Mouse (Mus musculus) midbrain, embryonic 13.5 days (tissue): Measurements from ENCODE around the gene Atp2a1. TPM values are rescaled to one million over a fixed set of nuclear protein-coding genes. Genes with fewer than 3 reads are reported as not detected.
A peak's percentile ranks its signal among the peaks of the same experiment; 100 is the strongest.

Source experiments
- ATAC-seq: fragments of 200-750 bp; cut with Nextera tagmentation; 2 replicates; pipeline ENCODE4 v1.8.0; 2017; ENCODE audit warnings: mild to moderate bottlenecking, moderate TSS enrichment, moderate library complexity
- H3K27ac ChIP-seq: fragments of 300-500 bp; sonication (generic); 2 replicates; pipeline ENCODE4 v1.5.1; 2015; ENCODE audit warnings: inconsistent platforms, mild to moderate bottlenecking, moderate library complexity
- H3K27me3 ChIP-seq: fragments of 300-500 bp; sonication (generic); 2 replicates; pipeline ENCODE4 v1.6.1; 2015; ENCODE audit warnings: mild to moderate bottlenecking, inconsistent platforms
- H3K36me3 ChIP-seq: fragments of 300-500 bp; sonication (generic); 2 replicates; pipeline ENCODE4 v1.6.1; 2015; ENCODE audit warnings: mild to moderate bottlenecking, inconsistent platforms
- H3K4me1 ChIP-seq: fragments of 300-500 bp; sonication (generic); replicated peaks from 2 replicates; pipeline ENCODE4 v1.6.1; 2015; ENCODE audit warnings: inconsistent platforms
- H3K4me2 ChIP-seq: fragments of 300-500 bp; sonication (generic); replicated peaks from 2 replicates; pipeline ENCODE4 v1.6.1; 2015; ENCODE audit warnings: moderate library complexity, mild to moderate bottlenecking, inconsistent platforms
- H3K4me3 ChIP-seq: fragments of 300-500 bp; sonication (generic); replicated peaks from 2 replicates; pipeline ENCODE4 v1.5.1; 2015; ENCODE audit warnings: mild to moderate bottlenecking, inconsistent platforms
- H3K9ac ChIP-seq: fragments of 300-500 bp; sonication (generic); replicated peaks from 2 replicates; pipeline ENCODE4 v1.6.1; 2015; ENCODE audit warnings: mild to moderate bottlenecking, inconsistent platforms
- H3K9me3 ChIP-seq: fragments of 300-500 bp; sonication (generic); 2 replicates; pipeline ENCODE4 v1.6.1; 2016; ENCODE audit warnings: mild to moderate bottlenecking, inconsistent platforms
- WGBS: fragments of 180-500 bp; shearing (Covaris S2); methylation state at CpG from one replicate; pipeline ENCODE4 v1.1.7; 2015; 5-methylcytosine and 5-hydroxymethylcytosine counted together
- polyA plus RNA-seq: library from polyadenylated mRNA; unstranded; fragments of >200 nt; fragmentation: Nextera tagmentation; extraction: Ambion mirVana; gene quantifications from 2 replicates; pipeline ENCODE4 v1.2.1, GENCODE M21; 2015

Gene Atp2a1
- polyA plus RNA-seq, 1 experiment from 2014 or later, result 0.32 TPM

DNA sequence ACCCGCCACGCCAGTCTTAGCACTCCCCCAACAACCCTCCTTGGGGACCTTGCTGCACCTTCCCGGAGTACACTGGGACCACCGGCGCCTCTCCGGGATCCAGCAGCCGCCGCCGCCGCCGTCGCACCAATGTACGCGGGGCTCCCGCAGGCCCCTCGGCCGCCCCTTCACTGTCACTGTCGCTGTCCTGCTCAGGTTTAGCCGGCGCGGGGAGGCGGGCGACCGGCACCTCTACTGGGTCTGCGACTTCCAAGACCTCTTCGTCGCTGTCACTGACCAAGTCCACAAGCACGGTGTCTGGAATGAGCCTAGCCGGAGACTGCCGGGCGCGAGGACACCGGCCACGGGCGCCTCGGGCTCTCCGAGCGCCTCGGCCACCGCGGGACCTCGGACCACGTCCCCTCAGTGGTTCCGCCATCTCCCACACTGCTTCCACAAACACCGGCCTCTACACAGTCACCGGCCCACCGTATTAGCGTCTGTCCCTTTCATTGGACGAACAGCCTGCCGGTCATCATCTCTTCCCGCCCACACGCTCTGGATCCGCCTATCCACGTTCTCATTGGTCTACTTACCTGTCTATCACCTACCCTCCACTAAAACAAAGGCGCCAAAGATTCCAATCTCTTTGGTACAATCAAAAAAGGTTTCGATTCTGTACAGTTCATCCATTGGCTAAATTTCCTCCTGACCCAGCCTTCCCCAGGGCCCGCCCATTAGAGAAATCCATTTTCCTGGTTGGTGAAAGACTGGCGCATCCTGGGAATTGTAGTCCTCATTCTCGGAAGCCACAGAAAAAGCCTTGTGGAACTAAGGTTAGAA, 66.4 kb downstream of the Atp2a1 start, which contains the start of gene Nfatc2ip:
Gene Nfatc2ip, minus strand, starts transcription at position 440 of the 822 bp plus-strand sequence.
- Histone ChIP-seq H3K9me3 (no peaks in the 10 kb centered on the region), H3K36me3 (no peaks in the 10 kb centered on the region), H3K27me3 (no peaks in the 10 kb centered on the region), H3K9ac (peak within 1 kb of the TSS; percentile 86), H3K4me1 (peaks cover 14% of the 10 kb centered on the region), H3K27ac (peak within 1 kb of the TSS; percentile 64), H3K4me2 (peak within 1 kb of the TSS; percentile 82), H3K4me3 (peak within 1 kb of the TSS; percentile 84)
- ATAC-seq, result peak; percentile 100
- under 1% methylated on average over 59 of the region's 59 CpGs for WGBS

Other genes with a start within 250 kb of the Atp2a1 start
- gene Sbk1, start 190.5 kb downstream of the Atp2a1 start, polyA plus RNA-seq, result 238 and 300 TPM in 2 replicates
- 1.0 and 1.7 TPM in 2 replicates for gene Lat, start 93.5 kb downstream of the Atp2a1 start, polyA plus RNA-seq
- 77.9 and 78.6 TPM in 2 replicates for gene Spns1, start 85.7 kb downstream of the Atp2a1 start, polyA plus RNA-seq
- gene Nfatc2ip, start 66.4 kb downstream of the Atp2a1 start, polyA plus RNA-seq, result 2.9 and 3.8 TPM in 2 replicates
- gene Cd19, start 48.2 kb downstream of the Atp2a1 start, polyA plus RNA-seq, result not detected in 2 replicates
- 23.7 and 25.9 TPM in 2 replicates for gene Rabep2, start 34.3 kb downstream of the Atp2a1 start, polyA plus RNA-seq
- gene Sh2b1, start 12.3 kb upstream of the Atp2a1 start, polyA plus RNA-seq, result 63.7 and 69.5 TPM in 2 replicates
- gene Tufm, start 24.3 kb upstream of the Atp2a1 start, polyA plus RNA-seq, result 117 and 124 TPM in 2 replicates
- gene Atxn2l, start 40.3 kb upstream of the Atp2a1 start, polyA plus RNA-seq, result 65.1 and 76.5 TPM in 2 replicates
- 207 and 213 TPM in 2 replicates for gene Eif3c, start 103.3 kb upstream of the Atp2a1 start, polyA plus RNA-seq
- 0.21 and 0.69 TPM in 2 replicates for gene Apobr, start 121.8 kb upstream of the Atp2a1 start, polyA plus RNA-seq
- gene Cln3, start 122.7 kb upstream of the Atp2a1 start, polyA plus RNA-seq, result 27.7 and 28.8 TPM in 2 replicates
- not detected in 2 replicates for gene Il27, start 131.8 kb upstream of the Atp2a1 start, polyA plus RNA-seq
- 4.8 and 7.6 TPM in 2 replicates for gene Nupr1, start 167.8 kb upstream of the Atp2a1 start, polyA plus RNA-seq
- gene Sgf29, start 186.2 kb upstream of the Atp2a1 start, polyA plus RNA-seq, result 54.5 and 57.0 TPM in 2 replicates
- 0.93 and 1.9 TPM in 2 replicates for gene Sult1a1, start 213.3 kb upstream of the Atp2a1 start, polyA plus RNA-seq
- gene Bola2, start 232.3 kb upstream of the Atp2a1 start, polyA plus RNA-seq, result 141 and 158 TPM in 2 replicates
- gene Slx1b, start 232.7 kb upstream of the Atp2a1 start, polyA plus RNA-seq, result 21.0 and 21.1 TPM in 2 replicates
- 96.3 and 101 TPM in 2 replicates for gene Coro1a, start 244.7 kb upstream of the Atp2a1 start, polyA plus RNA-seq